Mouse (Mus musculus): ENCODE measurements at regions not wholly inside any gene's neighbourhood (a gene's known extent, or its start where the extent isn't known, plus 50 kb on each side); places are given as distances from the start of the nearest gene placed in this dataset.
A peak's percentile ranks its signal among the peaks of the same experiment; 100 is the strongest.

- DNase-seq (ENCODE audit: low spot score) = no peak
Measured at GRCm38 (mm10) chr4:89082838-89083237, 54.1 kb upstream of the Mtap start.

GRCm38 (mm10) chr4:89078485-89078884 lies 58.4 kb upstream of the Mtap start:
- DNase-seq (ENCODE audit: low spot score) = no peak

GRCm38 (mm10) chr4:89074705-89075104 lies 62.2 kb upstream of the Mtap start:
- DNase-seq (ENCODE audit: low spot score) = no peak

GRCm38 (mm10) chr4:89070430-89070829 lies 66.5 kb upstream of the Mtap start:
- no peak for DNase-seq (ENCODE audit: low spot score)

GRCm38 (mm10) chr4:89064401-89064800 lies 72.5 kb upstream of the Mtap start:
- no peak for DNase-seq (ENCODE audit: low spot score)

- DNase-seq (ENCODE audit: low spot score) = no peak
Measured at GRCm38 (mm10) chr4:89062384-89062783, 74.5 kb upstream of the Mtap start.

- DNase-seq (ENCODE audit: low spot score) = no peak
Measured at GRCm38 (mm10) chr4:89061619-89062018, 75.3 kb upstream of the Mtap start.

- DNase-seq (ENCODE audit: low spot score) = no peak
Measured at GRCm38 (mm10) chr4:89057573-89057972, 79.3 kb upstream of the Mtap start.

GRCm38 (mm10) chr4:89057135-89057534 lies 79.8 kb upstream of the Mtap start:
- DNase-seq (ENCODE audit: low spot score) = no peak

GRCm38 (mm10) chr4:89055969-89056368 lies 81.0 kb upstream of the Mtap start:
- no peak for DNase-seq (ENCODE audit: low spot score)

GRCm38 (mm10) chr4:89053606-89054005 lies 83.3 kb upstream of the Mtap start:
- no peak for DNase-seq (ENCODE audit: low spot score)

- no peak for DNase-seq (ENCODE audit: low spot score)
Measured at GRCm38 (mm10) chr4:89051897-89052296, 85.0 kb upstream of the Mtap start.

- DNase-seq (ENCODE audit: low spot score) = no peak
Measured at GRCm38 (mm10) chr4:89050551-89051199, 86.2 kb upstream of the Mtap start.

GRCm38 (mm10) chr4:89049592-89050440 lies 87.1 kb upstream of the Mtap start:
- DNase-seq (ENCODE audit: low spot score) = no peak

GRCm38 (mm10) chr4:89044516-89044915 lies 92.4 kb upstream of the Mtap start:
- DNase-seq (ENCODE audit: low spot score) = no peak

GRCm38 (mm10) chr4:89043982-89044381 lies 92.9 kb upstream of the Mtap start:
- DNase-seq (ENCODE audit: low spot score) = no peak

- peak; percentile 15 for DNase-seq (ENCODE audit: low spot score)
Measured at GRCm38 (mm10) chr4:89040856-89041255, 96.1 kb upstream of the Mtap start.

- no peak for DNase-seq (ENCODE audit: low spot score)
Measured at GRCm38 (mm10) chr4:89038906-89039305, 98.0 kb upstream of the Mtap start.

GRCm38 (mm10) chr4:89038135-89038534 lies 98.8 kb upstream of the Mtap start:
- DNase-seq (ENCODE audit: low spot score) = no peak

- DNase-seq (ENCODE audit: low spot score) = no peak
Measured at GRCm38 (mm10) chr4:89034822-89035221, 102.1 kb upstream of the Mtap start.

GRCm38 (mm10) chr4:89034299-89034698 lies 102.6 kb upstream of the Mtap start:
- no peak for DNase-seq (ENCODE audit: low spot score)

GRCm38 (mm10) chr4:89012681-89013353 lies 124.1 kb upstream of the Mtap start:
- peak; percentile 15 for DNase-seq (ENCODE audit: low spot score)

- DNase-seq (ENCODE audit: low spot score) = no peak
Measured at GRCm38 (mm10) chr4:89008561-89008960, 128.4 kb upstream of the Mtap start.
